Mouse (Mus musculus) brain, embryonic 14.5 days (tissue): ENCODE results near the gene Nt5dc2. TPM values are rescaled to one million over a fixed set of nuclear protein-coding genes. Genes with fewer than 3 reads are reported as not detected.

Experiments
- DNase-seq: peaks from one replicate; pipeline ENCODE4 v3.0.0-alpha.2; 2011; ENCODE audit warnings: low read depth
- CTCF ChIP-seq: fragments of 200-500 bp; IDR thresholded peaks from 2 replicates; pipeline ENCODE4 v1.5.1; 2012; ENCODE audit warnings: inconsistent platforms, mild to moderate bottlenecking, moderate library complexity, borderline replicate concordance; ENCODE audit not compliant: insufficient read depth, insufficient read length; ENCODE audit errors: extremely low read depth
- POLR2A ChIP-seq: fragments of 200-500 bp; IDR thresholded peaks from 2 replicates; pipeline ENCODE4 v1.6.1; 2012; ENCODE audit warnings: mild to moderate bottlenecking, inconsistent platforms, borderline replicate concordance; ENCODE audit not compliant: poor library complexity, insufficient read depth, insufficient read length, severe bottlenecking; ENCODE audit errors: extremely low read depth
- polyA plus RNA-seq: library from polyadenylated mRNA; depleted of rRNA; stranded (reverse); fragments of >200 nt; gene quantifications from 2 replicates; pipeline ENCODE4 v1.2.3, GENCODE M21; 2012

Gene Nt5dc2
- polyA plus RNA-seq, 1 experiment, result 369 TPM

DNA sequence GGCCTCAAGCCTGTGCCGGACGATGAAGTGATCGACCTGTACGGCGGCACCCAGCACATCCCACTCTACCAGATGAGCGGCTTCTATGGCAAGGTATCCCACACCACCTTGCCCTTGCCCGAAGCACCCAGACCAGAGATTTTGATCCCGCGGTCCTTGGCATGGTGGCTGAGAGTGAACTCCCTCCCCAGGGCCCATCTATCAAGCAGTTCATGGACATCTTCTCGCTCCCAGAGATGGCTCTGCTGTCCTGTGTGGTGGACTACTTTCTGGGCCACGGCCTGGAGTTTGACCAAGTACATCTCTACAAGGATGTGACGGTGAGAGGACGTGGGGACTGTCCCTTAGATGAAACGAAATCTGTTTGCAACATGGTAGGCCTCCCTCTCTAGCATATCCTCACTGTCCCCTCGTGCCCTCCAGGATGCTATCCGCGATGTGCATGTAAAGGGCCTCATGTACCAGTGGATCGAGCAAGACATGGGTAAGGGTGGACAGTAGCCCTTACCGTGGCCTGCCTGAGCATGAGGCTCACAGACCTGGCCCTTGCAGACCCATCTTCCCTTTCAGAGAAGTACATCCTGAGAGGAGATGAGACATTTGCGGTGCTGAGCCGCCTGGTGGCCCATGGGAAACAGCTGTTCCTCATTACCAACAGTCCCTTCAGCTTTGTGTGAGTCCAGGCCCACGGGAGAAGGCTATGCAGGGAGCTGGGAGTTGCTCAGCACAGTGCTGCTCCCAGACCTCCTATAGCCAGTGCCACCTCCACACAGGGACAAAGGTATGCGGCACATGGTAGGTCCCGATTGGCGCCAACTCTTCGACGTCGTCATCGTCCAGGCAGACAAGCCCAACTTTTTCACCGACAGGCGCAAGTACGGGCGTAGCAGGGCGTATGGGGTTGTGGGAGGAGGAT, 4.9 kb downstream of the Nt5dc2 start:
- no peak for DNase-seq
- TF ChIP-seq CTCF (no peak), POLR2A (no peak)

DNA sequence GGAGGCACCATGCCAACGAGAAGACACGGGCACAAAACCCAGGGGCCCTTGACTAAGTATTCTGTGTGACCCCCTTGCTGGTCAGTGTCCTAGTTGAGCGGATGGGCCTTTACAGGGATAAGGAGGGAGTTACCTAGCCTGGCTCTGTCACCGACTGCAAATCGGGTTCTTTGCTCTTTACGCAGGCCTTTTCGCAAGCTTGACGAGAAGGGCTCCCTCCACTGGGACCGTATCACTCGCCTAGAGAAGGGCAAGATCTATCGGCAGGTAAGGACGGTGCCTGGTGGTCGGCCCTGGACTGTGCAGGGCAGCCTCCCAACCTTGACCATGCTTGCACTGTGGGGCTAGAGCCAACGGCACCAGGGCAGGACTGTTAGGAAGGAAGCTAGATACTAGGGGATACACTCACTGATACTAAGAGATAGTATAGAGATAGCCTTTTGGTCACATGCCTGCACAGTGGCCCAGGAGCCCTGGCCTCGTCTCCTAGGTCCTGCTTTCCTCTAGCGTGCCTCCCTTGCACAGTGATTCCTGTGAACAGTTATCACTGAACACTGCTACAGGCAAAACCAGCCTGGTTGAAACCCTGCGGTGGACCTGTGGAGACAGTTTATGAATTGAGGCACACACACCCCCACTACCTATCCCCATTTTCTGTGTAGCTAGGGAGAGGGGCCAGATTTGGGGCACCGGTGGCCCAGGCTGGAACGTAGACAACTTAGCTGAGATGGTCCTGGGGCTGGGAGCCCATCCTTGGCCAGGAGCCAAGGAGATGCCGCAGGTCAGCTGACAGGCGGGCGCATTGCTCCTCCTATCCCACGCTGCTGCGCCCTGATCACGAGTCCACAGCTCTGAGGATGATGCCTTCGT, 5.8 kb downstream of the Nt5dc2 start:
- TF ChIP-seq CTCF (no peak), POLR2A (no peak)
- no peak for DNase-seq

DNA sequence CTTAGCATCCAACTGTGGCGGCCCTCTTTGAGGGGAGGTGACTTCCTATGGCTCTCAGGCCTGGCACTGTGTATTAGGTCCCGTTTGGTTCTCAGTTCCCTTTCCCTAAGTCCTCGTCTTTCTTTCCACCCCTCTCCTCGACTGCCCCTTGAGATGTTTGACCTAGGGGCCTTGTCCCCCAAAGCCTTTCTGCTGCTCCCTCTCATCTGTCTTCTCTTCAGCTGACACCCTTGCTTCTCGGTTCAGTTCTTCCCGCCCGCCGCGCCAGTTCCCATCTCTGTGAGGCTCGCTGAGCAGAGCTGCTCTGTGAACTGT, 6.4 kb downstream of the Nt5dc2 start:
- TF ChIP-seq POLR2A, result no peak
- no peak for TF ChIP-seq CTCF
- DNase-seq, result no peak

DNA sequence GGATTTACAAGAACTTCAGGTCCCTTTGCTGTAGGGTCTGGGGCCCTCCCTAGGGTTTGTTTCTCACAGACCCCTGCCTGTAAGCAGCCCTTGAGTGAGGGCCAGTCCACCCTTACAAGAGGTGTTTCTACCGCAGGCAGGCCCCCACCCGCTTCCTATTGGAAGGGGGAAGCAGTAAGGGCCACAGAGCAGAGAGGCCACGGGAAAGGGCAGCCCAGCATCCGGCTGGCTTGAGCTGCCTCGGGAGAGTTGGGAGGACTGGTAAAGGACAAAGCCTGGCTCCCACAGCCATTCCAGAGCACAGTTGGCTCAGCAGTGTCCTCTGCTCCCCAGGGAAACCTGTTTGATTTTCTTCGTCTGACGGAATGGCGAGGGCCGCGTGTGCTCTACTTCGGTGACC, 6.9 kb downstream of the Nt5dc2 start:
- DNase-seq, result no peak
- TF ChIP-seq CTCF (no peak), POLR2A (no peak)

DNA sequence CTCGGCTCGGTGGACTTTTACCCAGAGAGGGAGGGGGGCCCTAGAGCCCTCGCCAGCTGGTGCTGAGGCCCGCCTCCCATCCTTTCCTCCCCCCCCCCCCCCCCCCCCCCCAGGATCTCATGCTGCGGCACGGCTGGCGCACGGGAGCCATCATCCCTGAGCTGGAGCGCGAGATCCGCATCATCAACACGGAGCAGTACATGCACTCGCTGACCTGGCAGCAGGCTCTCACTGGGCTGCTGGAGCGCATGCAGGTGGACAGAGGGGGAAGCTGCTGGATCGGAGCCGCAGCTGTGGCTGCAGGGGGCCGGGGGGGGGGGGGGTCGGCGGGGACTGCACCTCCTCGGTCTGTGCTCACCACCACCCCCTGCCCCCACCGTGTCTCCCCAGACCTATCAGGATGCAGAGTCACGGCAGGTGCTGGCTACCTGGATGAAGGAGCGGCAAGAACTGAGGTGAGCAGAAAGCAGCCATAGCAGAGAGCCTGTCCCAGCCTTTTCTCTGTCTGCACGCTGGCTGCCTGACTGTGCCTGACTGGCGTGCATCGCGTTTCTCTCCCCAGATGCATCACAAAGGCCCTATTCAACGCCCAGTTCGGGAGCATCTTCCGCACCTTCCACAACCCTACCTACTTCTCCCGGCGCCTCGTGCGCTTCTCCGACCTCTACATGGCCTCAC, 7.5 kb downstream of the Nt5dc2 start:
- no peak for TF ChIP-seq CTCF
- no peak for TF ChIP-seq POLR2A
- peak; percentile 22 for DNase-seq

DNA sequence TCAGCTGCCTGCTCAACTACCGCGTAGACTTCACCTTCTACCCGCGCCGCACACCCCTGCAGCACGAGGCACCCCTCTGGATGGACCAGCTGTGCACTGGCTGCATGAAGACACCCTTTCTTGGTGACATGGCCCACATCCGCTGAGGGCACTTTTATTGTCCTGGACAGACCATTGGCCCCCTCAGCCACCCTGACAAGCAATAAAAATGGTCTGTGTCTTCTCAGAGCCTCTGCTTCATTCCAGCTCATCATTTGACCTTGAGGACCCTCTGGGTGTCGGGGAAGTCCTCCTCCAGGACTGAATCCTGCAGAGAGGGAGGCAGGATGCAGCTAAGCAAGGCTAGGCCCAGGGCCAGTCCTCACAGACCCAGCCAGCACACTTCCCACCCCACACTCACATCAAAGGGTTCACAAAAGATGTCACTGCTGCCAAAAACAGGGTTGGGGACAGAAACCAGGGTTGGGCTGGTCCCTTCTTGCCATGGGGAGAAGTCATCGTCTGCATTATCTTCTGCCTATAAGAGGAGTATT, 8.1 kb downstream of the Nt5dc2 start:
- DNase-seq, result no peak
- TF ChIP-seq CTCF (no peak), POLR2A (no peak)

DNA sequence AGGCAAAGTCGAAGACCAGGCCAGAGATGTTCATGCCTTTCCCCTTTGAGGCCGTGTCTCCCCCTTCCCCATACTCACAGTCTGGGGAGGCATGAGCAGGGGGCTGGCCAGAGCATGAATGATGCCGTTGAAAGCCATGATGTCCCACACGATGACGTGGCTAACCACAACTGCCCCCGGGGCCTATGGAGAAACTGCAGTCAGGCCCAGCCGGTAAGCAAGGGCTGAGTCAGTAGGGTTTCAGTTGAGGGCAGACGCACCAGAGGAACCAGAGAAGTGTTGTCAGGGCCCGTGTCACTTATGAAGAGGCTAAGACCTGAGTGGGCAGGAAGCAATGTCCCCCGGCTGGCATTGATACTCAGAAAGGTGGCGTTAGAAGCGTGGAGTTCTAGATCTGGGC, 8.8 kb downstream of the Nt5dc2 start:
- TF ChIP-seq POLR2A, result no peak
- TF ChIP-seq CTCF, result no peak
- DNase-seq, result no peak

DNA sequence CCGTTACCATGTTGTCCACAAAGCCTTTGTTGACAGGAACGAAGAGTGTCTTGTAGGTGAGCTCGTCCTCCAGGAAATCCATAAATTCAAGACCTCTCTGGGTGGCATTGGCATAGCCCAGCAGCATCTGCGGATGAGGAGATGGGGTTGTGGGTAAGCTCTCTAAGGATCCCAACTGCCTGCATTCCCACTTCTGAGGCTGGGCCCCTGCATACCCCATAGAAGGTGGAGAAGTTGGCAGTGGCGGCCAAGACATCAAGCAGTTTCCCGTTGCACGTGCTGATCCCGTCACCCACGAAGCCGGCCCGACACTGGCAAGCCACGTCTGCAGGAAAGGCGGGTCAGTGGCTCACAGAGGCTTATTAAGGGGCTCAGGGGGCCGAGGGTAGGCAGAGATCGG, 9.3 kb downstream of the Nt5dc2 start:
- TF ChIP-seq CTCF, result no peak
- no peak for TF ChIP-seq POLR2A
- no peak for DNase-seq

DNA sequence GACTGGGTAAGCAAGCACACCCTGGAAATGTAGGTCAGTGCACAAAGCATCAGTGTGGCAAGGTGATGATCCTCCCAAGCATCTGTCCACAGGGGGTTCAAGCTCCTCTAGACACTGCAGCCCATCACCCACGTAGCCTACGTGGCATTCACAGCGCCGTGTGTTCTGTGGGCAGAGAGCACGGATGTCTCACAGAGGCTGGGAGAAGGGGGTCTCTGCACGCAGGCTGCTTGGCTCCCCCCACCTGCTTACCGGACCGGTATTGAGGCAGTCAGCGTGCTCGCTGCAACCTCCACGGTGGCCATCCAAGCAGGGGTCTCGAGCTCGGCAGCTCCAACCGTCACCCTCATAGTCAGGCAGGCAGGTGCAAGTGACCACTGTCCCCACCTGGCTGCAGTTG, 10.2 kb downstream of the Nt5dc2 start:
- DNase-seq, result no peak
- TF ChIP-seq POLR2A, result no peak
- TF ChIP-seq CTCF, result no peak

DNA sequence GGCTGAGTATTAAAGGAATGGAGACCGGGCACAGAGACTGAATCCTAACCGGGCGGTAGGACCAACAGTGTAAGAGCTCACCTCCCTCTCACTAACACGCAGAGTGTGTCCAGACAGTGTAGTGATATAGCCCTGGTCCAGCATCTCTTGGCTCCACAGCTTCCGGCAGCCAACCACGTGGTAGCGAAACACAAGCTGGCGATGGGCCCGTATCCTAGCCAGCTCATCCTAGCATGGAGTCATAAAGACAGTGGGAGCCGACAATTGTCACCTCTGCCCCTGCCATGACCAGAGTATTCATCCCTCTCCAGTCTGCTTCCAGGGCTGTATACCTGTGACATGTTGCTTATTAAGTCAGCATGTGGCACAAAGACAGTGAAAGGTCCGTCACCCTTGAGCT, 14.8 kb downstream of the Nt5dc2 start:
- DNase-seq, result no peak
- no peak for TF ChIP-seq CTCF
- TF ChIP-seq POLR2A, result no peak
